Mouse (Mus musculus) NIH3T3 (cell line): Measurements from ENCODE around the gene Ece1.

Experiments used
- DNase-seq: peaks from one replicate; pipeline ENCODE4 v3.0.0-alpha.2; 2012; ENCODE audit warnings: low read depth

Ece1 gene

GRCm38 (mm10) chr4:137989426-137989825, 127.4 kb downstream of the Ece1 start:
- DNase-seq: peak; percentile 76

DNA sequence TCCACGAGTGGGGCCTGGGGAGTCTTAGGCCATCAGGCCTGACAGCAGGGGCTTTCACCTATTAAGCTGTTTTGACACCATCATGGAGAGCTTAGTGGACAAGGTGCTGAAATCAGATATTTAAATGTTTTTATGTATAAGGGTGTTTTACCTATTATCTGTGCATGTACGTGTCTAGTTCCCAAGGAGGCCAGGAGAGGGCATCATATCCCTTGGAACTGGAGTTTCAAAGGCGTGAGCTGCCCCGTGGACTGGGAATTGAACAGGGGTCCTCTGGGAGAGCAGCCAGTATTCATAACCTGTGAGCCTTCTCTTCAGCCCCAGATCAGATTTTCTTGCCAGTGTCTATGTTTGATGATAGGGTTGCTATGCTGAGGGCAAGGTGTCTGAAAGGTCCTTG, 128.4 kb downstream of the Ece1 start:
- DNase-seq: no peak

GRCm38 (mm10) chr4:137991240-137991639, 129.2 kb downstream of the Ece1 start:
- DNase-seq: no peak

GRCm38 (mm10) chr4:137992890-137993289, 130.9 kb downstream of the Ece1 start, which contains the start of gene Eif4g3:
Gene Eif4g3 (plus strand): TSS chr4:137993022.
- no peak for DNase-seq

DNA sequence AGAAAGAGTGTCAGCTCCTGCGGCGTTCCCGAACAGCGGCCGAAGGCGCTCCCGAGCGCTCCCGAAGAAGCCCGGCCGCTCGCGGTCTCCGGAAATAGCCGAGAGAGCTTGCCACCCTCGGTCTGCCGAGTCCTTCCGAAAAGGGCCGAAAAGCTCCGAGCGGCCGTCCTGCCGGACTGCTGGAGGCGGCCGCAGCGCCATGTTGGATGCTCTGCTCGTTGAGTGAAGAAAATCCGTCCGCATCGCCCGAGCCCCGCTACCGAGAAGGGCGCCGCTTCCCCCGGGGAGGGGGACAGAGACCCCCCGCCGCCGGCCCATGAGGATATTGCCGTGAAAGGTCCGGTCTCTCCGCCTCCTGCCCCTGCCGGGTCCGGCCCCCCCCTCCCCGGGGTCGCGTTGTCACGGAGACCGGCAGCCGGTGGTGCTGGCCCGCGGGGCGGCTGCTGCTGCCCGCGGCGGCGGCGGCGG, 131.3 kb downstream of the Ece1 start:
- peak; percentile 96 for DNase-seq

GRCm38 (mm10) chr4:137993821-137994561, 132.0 kb downstream of the Ece1 start:
- DNase-seq: peak; percentile 41

DNA sequence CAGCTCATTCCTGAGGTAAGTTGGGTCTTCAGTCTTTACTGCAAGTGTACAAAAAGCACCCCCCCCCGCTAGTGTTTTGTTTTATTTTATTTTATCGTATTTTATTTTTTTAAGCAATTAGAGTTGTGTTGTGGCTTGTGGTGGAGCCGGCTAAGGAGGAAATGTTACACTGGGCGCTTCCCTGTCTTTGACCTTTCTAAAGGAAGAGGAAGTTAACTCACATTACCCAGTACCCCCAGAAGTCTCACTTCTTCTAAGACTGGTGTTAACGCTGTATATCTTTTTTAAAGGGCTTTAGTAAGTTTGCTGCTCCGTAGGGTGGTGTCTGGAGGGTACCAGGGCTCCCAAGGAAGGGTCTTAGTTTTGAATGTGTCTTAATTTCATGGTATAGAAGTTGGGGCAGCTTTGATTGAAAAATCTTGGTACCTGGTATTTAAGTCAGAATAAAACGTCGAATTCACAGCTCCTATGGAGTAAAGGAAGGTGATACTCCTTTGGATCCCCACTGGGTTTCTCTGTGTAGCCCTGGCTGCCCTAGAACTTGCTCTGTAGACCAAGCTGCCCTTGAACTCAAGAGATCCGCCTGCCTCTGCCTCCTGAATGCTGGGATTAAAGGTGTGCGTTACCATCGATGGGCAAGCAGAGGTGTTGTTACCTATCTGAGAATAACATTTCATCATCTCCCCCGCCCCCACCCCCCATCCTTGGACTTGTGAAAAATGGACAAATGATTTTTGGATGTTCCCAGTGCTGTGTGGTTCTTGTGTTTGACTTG, 132.7 kb downstream of the Ece1 start:
- no peak for DNase-seq

GRCm38 (mm10) chr4:137995399-137995798, 133.4 kb downstream of the Ece1 start:
- no peak for DNase-seq

- DNase-seq: peak; percentile 28
Measured at GRCm38 (mm10) chr4:137998232-137998631, 136.2 kb downstream of the Ece1 start.

DNA sequence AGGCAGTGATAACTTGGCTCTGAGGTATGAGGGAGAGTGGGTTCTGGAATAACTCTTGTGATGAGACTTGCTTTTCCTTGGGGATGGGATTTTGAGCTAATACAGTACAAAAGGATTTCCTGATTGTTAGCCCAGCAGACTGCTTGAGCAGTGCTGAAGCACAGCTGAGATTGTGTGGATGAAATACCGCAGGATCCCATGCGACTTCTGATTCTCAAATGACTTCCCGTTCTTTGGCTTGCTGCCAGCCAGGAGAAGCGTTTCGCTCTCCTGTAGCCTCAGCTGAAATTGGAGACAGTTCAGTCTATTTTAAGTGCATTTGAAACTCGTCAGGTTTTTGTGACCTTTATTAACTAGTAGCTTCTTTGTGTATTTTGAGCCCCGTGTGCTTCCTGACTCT, 138.6 kb downstream of the Ece1 start:
- DNase-seq: no peak

DNA sequence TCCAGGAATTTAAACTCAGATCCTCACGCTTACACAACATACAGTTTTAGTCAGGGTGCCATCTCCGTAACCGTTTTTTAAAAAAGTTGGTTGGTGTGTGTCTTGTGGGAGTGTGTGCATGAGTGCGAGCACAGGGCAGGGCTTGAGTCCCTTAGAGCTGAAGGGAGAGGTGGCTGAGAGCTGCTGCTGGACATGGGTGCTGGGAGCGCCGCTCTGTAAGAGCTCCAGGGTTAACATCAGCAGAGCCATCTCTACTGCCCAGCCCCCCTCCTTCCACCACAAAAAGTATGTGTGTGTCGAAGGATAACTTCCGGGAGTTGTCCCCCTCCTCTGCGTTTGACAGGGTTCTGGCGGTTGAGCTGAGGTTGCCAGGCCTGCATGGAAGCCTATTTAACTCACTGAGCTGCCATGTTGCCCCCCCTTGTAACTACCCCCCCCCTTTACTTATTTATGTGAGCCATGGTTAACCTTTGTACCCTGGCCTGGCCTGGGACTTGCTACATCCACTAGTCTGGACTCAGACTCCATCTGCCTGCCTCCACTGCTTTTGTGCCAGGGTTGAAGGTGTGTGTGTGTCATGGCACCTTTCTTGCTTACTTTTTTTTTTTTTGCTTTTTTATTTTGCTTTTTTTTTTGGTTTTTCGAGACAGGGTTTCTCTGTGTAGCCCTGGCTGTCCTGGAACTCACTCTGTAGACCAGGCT, 142.0 kb downstream of the Ece1 start:
- no peak for DNase-seq

- no peak for DNase-seq
Measured at GRCm38 (mm10) chr4:138005781-138006180, 143.7 kb downstream of the Ece1 start.

GRCm38 (mm10) chr4:138006951-138007613, 145.0 kb downstream of the Ece1 start:
- DNase-seq: no peak

DNA sequence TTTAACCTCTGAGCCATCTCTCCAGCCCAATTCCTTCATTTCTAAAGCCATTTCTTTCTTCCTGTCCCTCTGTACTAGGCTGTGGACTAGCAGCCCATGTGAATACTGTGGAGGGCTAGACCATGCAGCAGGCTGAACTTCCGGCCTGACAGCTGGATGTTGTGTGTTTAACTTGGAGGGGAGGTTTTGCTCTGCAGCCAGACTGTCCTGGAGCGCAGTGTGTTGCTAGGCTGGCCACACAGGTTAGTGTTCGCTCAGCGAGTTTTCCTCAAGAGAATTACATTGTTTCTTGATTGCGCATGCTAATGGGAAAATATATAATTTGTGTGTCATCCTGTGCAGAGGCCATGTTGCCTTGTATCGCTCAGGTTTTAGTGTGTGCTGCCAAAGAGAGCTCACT, 146.6 kb downstream of the Ece1 start:
- DNase-seq: peak; percentile 52

GRCm38 (mm10) chr4:138009786-138010502, 147.9 kb downstream of the Ece1 start:
- DNase-seq: no peak

DNA sequence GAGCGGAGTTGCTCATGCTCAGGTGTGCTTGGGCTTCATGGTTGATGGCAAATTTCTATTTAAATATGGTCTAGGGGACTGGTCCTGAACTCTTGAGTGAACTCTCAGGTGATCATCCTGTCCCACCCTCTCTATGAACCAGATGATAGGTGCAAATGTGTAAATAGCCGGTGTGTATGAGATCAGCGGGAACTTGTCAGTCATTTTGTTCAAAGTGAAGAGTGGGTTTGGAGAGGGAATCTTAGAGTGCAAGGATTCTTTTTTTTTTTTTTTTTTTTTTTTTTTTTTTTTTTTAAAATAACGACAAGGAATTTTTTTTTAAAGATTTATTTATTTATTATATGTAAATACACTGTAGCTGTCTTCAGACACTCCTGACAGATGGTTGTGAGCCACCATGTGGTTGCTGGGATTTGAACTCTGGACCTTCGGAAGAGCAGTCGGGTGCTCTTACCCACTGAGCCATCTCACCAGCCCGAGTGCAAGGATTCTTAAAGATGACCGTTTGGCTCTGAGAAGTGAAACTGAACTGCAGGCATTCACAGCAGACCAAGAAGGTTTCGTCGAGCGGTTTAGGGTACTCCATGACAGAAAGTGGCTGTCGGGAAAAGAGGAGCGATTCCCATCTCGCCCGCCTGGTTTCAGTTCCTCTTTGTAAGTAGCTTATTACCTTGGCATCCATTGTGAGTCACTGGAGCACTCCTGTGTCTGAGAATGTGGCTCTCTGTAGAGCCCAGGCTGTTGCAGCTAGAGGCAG, 151.9 kb downstream of the Ece1 start:
- no peak for DNase-seq
